Mouse (Mus musculus): Measurements from ENCODE around the gene Ifngr1.
"Not testable (repeated sequence)": the region's sequence is repeated elsewhere in the genome, so short reads cannot be mapped to it uniquely, and the experiment has no call there.

The Ifngr1 gene

DNA sequence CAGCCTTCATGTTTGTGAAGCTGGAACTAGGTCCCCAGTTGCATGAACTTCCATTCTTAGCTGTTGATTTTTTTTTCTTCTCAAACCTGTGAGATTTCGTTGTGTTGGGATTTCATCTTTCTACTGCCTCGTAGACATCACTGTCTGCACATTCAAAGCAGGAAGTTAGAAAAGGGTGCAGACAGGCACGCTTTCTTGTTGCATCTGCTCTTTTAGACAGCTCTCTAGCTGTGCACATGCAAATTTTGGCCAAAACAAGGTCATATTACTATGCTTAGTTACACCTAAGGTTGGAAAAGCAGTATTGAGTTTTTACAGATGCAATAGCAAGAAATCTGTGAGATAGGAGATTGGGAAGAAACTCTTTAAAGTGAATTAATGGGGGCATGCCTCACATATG lies 4.5 kb upstream of the Ifngr1 start:
- no peak for DNase-seq (ENCODE audit: low read depth, low spot score)

DNA sequence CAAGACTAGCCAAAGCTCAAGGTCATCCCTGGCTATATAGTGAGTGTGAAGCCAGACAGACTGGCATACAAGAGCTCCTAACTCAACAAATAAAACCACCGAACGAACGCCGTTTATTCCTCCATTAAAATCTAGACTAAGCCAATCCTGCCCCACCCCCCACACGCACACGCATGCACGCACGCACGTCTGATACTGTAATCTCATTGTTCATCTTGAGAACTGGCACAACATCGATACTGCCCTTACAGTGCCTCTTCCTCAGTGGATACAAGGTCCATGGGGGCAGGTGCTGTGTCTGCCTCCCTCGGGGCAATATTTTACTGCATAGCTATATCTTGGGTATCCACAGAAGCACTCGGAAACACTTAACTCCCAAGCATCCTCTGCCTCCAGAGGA lies 2.1 kb upstream of the Ifngr1 start:
- DNase-seq (ENCODE audit: low read depth, low spot score) = no peak

DNA sequence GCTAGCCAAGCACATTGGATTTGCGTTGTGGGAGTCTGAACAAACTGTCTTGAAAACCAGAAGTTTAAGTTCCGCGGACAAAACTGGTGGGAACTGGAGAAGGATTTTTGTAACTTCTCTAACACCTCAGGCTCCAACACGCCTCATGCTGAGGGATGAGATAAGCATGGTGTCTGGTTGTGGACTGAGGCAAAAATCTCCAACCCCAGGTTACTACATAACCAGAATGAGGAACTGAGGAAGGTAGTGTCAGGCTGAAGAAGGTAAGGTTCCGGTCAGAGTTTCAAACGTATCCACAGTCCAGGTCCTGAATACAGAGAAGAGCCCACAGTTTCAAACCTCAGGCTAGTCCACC lies 486 bp upstream of the Ifngr1 start:
- no peak for DNase-seq (ENCODE audit: low read depth, low spot score)

DNA sequence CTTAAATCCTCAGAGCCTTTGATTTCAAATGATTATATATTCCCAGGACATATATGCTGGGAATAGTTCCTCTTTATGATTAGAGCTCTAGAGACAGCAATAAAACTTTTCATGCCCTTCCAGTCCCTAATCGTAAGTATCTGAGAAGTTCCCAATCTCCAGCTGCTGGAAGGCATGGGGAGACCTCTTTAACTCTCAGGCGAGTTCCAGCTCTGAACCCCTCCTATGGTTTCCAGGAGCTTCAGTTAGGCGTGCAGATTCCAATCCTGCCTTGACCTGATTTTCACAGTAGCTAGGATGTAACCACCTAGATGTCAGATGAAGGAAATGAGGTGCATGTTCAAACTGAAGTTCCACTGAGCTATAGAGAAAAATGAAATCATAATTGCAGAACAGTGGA lies 807 bp downstream of the Ifngr1 start:
- DNase-seq (ENCODE audit: low read depth, low spot score) = no peak

DNA sequence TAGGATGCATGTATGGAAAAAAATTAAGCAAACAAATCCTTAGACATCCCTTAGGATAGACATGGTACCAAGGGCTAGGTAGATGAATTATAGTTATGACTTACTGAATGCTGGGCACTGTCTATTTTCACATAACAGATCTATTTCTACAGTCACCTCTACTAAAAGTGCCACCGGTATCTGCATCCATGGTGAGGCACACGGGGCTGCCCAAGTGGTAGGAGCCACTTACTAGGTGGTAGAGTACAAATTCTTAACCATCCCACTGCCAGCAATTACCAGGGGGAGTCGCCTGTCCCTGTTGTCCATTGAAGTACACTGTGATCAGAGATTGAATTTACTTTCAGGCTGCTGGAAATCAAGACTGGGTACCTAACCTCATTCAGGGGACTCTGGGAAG lies 1.5 kb downstream of the Ifngr1 start:
- no peak for DNase-seq (ENCODE audit: low read depth, low spot score)

DNA sequence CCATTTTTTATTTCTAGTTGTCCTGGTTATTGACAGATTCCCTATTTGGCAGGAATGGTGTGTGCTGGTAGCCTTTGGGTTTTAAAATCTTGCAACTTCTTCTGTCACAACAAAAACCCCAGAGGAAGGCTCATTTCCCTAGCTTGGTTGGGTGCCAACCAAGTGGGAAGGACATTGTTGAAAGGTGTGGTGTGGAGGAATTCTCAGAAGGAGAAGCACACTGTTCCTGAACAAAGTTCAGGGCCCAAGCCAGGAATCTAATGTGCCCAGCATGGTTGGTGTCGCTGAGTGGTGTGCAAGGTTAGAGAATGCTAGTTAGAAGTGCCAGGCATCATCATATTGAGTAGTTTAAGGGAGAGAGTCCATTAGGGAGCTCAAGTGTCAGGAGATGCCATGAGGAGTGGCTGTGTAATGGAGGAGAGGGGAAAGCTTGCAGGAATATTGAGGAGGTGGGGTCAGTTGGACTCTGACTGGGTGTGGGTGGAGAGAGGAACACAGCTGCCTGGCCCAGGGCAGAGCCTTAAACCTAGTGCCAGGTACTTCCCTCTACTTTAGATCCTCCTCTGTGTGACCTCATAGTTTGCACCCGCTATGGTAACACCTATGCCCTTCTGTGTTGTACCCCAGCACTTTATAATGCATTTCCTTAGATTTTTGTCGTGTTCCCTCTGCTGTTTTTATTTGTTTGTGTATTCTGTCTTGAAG lies 2.6 kb downstream of the Ifngr1 start:
- DNase-seq (ENCODE audit: low read depth, low spot score) = peak; percentile 52

DNA sequence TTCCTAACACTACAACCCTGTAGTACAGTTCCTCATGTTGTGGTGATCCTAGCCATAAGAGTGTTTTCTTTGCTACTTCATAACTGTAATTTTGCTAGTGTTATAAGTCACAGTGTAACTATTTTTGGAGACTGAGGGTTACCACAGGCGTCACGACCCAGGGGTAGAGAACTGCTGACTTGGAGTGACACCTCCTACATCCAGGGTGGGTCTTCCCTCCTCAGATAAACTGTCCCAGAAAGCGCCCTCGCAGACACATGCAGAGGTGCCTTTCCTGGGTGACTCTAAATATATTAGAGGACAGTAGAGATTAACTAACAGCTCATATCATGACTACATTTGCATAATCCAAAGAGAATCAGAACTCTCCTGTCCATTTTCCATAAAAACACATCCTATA lies 5.1 kb downstream of the Ifngr1 start:
- no peak for DNase-seq (ENCODE audit: low read depth, low spot score)

DNA sequence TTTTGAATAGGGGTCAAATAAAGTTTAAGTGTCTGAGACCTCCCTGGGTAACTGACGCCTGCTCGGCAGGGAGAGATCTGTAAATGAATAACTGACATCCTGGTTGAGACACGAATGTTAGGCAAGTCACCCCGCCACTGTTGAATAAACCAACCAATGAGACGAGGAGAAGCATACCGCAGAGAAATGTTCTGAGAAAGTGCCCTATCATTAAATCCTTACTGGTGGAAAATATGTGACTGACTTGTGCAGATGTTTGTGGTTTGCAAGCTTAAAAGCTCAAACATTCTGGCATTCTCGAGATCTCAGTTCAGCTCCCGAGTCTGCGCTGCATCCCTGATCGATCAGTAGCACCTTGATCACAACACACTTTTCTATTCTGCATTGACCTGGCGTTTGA lies 6.3 kb downstream of the Ifngr1 start:
- no peak for DNase-seq (ENCODE audit: low read depth, low spot score)

DNA sequence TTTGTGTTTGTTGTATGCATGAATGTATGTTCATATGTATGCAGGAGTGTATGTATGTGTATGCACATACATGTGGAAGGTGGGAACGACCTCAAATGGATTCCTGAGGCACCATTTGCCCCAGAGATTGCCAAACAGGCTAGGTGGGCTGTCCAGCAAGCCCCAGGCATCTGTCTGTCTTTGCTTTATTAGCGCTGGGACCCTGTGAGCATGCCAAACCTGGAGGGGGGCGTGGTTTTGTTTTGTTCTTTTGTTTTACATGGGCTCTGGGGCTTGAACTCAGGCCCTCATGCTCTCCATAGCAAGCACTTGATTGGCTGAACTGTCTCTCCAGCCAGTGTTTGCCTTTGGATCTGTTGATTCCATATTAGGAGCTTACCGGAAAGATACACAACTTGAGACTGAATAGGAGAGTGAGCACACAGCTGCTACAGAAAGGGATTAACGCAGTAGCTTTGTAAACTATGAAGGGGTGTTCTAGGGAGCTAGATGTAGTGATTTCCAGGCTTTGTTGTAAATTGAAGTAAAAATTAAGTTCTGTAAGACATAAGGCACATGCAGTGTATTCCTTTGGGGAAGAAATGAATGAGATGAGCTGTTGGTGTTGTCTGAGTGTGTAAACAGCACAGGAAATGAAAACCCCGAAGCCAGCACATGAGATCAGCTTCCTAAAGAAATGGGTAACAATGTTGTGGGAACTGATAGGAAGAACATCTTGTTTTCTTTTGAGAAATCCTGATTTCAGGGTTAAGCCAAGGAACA lies 7.8 kb downstream of the Ifngr1 start:
- no peak for DNase-seq (ENCODE audit: low read depth, low spot score)

DNA sequence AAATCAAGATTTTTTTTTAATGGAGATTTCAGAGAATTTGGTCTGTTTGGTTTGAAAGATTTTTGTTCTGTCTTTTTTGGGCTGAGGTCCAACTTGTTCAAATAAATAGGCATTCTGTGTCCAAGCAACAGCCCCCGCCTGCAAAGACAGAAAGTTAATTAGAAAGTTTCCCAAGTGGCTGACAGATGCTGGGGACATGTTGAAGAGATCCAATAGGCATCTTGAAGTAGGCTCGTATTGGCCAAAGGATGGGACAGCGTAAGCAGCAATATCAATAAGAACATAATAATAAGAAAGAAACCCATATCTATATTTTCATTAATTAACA lies 8.3 kb downstream of the Ifngr1 start:
- DNase-seq (ENCODE audit: low read depth, low spot score) = no peak

DNA sequence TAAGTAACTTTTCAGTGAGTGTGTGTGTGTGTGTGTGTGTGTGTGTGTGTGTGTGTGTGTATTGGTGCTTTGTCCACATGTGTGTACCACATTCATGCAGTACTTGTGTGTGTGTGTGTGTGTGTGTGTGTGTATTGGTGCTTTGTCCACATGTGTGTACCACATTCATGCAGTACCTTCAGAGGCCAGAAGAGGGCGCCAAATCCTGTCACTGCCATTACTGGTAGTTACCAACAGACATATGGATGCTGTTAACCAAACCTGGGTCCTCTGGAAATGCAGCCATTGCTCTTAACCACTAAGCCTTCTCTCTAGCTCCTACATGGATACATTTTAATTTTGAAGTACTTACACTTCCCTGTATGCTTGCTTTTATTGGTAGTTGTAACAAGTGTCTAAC lies 9.8 kb downstream of the Ifngr1 start:
- not testable (repeated sequence) for DNase-seq (ENCODE audit: low read depth, low spot score)

DNA sequence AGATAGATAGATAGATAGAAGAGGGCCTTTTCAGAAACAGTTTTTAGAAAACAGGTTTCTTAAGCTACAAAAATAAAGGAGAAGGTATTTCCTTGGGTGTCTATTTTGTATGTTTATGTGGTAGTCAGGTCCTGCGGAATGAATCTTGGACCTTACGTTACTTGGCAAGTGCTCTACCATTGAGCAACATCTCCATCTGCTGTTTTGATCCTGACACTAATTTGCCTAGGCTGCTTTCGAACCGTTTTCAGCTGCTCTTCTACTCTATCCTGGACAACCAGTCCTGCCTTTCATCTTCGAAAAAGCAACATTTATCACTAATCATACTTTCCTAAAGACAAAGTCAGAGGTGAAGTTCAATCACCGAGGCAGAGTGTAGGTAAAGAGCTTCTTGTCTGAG lies 11.5 kb downstream of the Ifngr1 start:
- no peak for DNase-seq (ENCODE audit: low read depth, low spot score)

DNA sequence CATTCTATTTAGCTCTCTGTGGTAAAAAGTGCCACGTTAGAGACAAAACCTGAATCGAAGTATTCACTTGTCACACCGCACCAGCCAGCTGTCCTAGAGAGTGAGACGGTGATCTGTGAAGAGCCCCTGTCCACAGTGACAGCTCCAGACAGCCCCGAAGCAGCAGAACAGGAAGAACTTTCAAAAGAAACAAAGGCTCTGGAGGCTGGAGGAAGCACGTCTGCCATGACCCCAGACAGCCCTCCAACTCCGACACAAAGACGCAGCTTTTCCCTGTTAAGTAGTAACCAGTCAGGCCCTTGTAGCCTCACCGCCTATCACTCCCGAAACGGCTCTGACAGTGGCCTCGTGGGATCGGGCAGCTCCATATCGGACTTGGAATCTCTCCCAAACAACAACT lies 17.4 kb downstream of the Ifngr1 start:
- no peak for DNase-seq (ENCODE audit: low read depth, low spot score)

DNA sequence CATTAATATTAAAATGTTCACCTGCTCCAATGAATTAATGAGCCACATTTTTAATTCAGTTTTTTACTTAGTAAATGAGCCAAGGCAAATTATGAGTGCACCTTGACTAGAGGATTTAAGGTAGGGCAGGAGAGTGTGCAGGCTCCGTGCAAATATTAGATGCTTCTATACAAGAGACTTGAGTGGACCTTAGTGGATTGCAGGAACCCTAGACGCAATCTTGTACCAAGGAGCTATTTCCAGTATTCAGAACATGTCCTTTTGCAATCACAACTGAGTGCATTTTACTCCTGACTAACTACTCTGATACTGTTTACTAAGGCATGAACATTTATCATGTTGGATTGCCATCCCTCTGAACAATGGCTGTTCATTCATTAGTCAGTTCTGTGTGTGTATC lies 19.9 kb downstream of the Ifngr1 start:
- no peak for DNase-seq (ENCODE audit: low read depth, low spot score)

DNA sequence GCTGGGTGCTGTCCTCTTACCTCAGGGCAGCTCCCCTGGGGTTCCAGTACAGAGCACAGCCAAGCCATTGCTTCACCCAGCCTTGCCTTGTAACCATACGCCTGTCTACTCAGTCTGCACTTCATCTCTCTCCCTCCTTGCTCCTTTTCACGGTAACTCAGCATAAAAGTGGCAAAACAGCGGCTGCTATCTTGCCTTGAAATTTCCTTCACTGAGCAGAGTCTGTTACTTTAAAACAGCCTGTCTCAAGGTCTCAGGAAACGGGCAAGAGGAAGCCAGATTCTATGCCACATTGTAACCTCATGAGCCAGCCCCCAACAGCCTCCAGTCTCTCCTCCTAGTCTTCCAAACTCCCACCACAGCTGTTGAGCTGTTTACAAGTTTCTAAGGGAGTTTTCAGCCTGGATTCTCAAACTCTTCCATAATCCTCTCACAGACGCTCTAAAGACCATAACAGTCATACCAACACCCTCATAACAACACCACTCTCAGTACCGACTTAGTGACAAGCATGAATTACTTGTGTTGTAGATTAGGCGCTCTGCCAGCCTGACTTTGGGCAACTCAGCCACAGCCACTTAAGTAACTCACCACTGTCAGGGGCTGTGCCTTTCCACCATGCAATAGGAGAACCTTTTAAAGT lies 21.5 kb downstream of the Ifngr1 start:
- DNase-seq (ENCODE audit: low read depth, low spot score) = peak; percentile 36

DNA sequence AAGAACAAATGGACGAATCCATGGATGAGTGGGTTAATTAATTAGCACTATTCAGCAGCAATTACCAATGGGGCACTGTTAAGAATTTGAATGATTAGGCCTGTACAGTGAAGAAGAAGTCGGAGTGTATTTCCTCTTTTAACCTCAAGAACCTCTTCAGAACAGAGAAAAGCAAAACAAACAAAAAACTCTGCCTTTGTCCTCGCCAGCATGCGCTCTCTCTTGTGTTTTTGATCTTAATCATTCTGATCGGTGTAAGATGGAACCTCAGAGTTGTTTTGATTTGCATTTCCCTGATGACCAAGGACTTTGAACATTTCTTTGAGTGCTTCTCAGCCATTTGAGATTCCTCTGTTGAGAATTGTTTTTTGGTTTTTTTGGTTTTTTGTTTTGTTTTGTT lies 28.0 kb downstream of the Ifngr1 start:
- no peak for DNase-seq (ENCODE audit: low read depth, low spot score)

DNA sequence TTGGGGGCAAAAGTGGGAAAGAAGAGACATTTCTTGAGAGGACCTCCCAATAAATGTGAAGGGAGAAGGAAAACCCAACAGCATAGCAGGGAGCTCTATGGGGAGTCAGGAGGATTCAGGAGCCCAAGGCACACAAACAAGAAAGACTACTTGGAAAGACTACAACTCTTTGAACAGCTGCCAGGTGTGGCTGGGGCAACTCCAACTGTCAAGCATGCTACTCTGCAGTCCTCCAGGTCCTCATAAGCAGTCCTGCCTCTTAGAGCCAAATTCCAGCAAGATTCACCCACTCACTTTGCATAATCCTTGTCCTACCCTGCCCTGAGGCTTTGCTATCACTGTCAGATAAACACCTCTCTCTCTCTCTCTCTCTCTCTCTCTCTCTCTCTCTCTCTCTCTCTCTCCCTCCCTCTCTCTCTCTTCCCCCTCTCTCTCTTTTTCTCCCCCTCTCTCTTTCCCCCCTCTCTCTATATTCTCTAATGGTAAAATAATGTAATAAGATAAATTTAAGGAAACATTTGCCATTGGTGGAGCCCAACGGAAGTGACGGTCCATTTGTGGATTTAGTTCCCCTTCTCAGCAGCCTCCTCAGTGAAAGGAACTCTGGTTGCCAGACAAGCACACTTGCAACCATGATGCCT lies 29.8 kb downstream of the Ifngr1 start, which contains the start of gene Il22ra2:
Gene Il22ra2, plus strand, starts transcription at position 591 of the 641 bp plus-strand sequence.
- DNase-seq (ENCODE audit: low read depth, low spot score) = no peak

DNA sequence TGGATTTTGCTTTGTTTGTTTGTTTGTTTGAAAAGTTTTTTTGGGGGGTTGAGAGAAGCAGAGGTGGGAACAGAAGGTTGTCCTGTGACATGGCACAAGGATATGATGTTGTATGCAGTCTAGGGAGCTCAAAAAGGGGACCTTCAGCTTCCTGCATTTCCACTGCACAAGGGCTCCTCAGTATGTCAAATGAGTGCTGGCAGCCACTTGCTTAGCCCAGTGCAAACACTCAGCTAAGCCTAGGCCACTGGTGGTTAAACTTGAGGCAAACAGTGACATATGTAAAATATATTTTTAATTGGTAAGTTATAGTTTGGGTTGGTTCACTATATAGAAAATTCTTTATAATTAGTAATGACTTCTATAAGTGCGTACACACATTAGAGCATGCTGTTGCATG lies 32.9 kb downstream of the Ifngr1 start:
- no peak for DNase-seq (ENCODE audit: low read depth, low spot score)

DNA sequence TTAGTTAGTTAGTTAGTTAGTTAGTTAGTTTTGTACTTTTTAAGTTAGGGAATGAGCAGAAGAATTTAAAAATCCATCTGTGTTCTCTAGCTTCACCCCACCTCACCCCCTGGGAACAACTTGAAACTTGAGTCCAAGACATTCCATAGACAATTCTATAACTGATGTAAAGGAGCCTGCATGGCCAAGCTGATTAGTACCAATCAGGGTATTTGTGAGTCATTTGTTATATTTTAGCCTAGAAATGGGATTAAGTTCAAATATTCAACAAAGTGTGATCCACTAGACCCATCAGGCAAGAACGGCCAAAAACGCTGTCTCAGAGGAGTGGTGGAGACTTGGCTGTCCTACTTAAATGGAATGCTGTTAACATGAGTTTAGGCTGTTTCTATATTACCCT lies 35.6 kb downstream of the Ifngr1 start:
- peak; percentile 58 for DNase-seq (ENCODE audit: low read depth, low spot score)

DNA sequence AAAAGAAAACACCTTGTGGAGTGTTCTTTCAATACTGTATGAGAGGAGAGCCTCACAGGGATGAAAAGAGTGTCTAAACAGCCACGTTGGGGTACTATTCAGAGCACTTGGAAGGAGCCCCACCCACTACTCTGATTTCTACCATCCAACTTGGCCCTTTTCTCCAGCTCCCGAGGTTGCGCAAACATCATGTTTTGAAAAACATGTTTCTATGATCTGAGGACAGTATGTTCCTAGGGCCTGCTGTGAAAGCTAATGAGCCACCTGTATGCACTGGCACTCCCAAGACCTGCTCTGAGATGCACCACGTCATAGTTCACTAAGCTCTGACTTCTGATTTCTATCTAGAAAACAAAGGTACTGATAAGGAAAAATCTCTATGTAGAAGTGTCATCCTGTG lies 36.0 kb downstream of the Ifngr1 start:
- DNase-seq (ENCODE audit: low read depth, low spot score) = peak; percentile 78

DNA sequence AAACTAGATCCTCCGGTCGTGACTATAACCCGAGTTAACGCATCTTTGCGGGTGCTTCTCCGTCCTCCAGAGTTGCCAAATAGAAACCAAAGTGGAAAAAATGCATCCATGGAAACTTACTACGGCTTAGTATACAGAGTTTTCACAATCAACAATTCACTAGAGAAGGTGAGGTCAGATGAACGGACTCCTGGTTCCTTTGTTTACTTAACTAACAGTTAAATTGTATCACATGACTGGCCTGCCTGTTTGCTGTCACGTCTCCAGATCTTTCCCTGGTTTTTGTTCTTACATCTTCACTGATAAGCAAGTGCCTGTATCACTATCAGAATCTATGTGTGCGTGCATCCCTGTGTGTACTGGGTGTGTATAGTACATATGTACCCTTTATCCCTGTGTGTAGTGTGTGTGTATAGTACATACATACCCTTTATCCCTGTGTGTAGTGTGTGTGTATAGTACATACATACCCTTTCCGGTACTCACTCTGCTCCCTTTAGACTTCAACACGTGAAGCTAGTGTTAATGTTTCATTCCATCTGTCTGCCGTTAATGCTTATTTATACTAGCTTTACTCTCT lies 40.0 kb downstream of the Ifngr1 start:
- no peak for DNase-seq (ENCODE audit: low read depth, low spot score)

DNA sequence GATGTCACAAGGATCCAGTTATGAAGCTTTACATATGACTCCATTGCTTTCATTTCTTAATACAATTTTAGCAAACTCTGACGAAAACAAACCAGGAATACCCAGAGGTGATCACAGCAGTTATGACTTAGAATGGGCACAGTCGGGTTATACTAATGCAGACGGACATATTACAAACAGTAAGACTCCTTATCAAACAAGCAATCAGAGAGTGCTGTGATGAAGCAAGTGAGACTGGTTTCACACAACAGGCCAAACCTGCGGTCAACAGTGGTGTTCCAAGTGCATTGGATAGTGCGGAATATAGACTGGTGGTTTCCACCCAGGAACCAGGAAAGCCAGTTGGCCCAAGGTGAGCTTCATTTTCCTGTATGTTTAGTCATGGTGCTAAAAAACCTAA lies 47.1 kb downstream of the Ifngr1 start:
- no peak for DNase-seq (ENCODE audit: low read depth, low spot score)

Data from skeletal muscle tissue, adult 2 months (tissue).